Mouse (Mus musculus): ENCODE results near the gene Spint5. TPM values are rescaled to one million over a fixed set of nuclear protein-coding genes. Genes with fewer than 3 reads are reported as not detected.

The Spint5 gene
- polyA plus RNA-seq (2015; fragmentation: Nextera tagmentation; extraction: Ambion mirVana): not detected in 2 replicates

DNA sequence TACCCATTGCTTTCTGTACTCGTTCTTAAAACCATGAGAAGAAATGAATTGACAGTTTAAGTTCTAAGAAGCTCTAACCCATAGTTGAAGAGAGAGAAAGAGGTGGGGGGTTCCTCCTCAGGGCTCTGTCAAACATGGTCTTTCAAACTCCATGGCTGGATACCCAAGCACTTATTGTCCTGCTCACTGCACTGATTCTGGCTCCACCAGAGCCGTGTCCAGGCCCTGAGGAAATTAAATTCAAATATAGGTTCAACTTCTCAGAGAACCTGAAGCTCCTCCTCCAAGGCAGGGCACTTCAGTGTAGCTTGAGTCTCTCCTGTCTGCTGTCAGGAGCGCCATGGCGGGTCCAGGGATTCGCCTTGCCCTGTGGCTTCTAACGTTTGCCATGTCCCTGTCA lies at the start of gene Spint5:
TSS of gene Spint5 (plus strand) at position 301 of the 400 bp plus-strand sequence.

DNA sequence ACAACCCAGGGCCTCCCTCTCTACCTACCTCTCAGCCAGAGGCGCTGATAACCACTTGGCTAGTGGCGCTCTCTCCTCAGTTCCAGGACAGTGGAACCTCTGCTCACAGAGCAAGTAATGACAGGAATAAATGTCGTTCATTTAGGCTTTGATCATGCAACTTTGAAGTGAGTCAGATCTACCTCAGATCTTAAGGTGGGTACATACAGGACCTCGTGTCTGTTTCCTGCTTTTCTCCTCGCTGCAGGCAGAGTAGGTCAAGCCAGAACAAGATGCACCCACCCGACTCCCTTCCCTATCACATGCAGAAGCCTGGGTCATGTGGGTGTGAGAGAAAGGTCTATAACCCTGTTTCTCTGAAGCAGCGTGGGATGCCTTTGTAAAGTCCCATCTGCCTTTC lies 41.1 kb upstream of the Spint5 start, which contains the start of gene Wfdc11:
TSS of gene Wfdc11 (minus strand) at position 101 of the 400 bp plus-strand sequence.

DNA sequence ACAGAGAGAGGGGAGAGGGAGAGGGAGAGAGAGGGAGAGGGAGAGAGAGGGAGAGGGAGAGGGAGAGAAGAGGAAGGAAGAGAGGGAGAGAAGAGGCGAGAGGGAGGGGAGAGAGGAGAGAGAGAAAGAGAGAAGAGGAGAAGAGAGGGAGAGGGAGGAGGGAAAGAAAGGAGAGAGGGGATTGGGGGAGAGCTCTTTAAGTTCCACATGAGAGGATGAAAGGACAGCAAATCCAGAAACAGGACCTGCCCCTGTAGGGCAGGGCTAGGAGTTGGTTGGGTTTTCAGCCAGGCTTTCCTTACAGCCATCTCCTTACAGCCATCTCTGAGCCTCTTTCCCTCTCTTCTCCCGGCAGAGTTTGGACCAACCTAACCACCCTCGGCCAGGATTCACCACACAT lies 30.3 kb upstream of the Spint5 start, which contains the start of gene Wfdc13:
TSS of gene Wfdc13 (plus strand) at position 301 of the 400 bp plus-strand sequence.

DNA sequence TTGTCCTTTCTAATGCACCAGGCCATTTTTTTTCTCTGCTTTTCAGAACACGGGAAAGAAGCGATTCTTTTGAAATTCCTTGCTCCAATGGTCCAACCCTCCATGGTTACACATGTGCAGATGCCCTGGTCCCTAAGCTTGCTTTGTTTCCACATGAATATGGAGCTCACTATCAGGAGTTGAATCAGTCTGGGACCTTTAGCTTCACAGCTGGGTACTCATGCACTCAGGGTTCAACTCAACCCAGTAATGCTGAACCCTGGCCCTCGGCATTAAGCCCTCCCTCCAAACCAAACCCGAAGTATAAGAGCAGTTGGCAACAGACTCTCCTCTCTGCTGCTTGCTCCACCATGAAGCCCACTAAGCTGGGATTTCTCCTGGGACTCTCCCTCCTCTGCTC lies 16.9 kb upstream of the Spint5 start, which contains the start of gene Spint4:
TSS of gene Spint4 (plus strand) at position 301 of the 400 bp plus-strand sequence.

DNA sequence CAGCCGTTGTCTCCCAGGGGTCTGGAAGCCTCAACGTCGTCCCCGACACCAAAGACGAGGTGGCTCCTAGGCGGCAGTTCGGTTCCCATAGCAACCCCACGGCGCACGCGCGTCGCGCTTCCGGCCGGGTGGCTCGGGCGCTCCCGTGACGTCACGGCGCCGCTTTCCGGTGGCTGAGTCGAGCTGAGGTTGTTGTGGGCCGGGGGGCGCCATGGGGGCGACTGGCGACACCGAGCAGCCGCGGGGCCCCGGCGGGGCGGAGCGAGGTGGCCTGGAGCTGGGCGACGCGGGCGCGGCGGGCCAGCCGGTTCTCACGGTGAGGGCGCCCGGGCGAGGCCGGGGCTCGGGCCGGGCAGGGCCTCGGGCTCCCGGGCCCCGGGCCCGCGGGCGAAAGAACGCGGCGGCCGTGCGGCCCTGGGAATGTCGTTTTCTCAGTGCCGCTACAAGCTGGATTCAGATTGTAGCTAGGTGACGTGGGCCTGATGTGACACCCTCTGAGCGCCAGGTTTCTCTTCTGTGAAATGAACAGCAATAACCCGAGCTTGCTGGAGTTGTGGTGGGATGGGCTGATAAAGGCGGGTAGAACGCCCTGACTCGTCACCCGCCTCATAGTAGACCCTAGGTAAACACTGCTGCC lies 30.9 kb downstream of the Spint5 start, which contains the start of the genes Wfdc3 and Dnttip1:
TSS of gene Wfdc3 (minus strand) at position 89 of the 637 bp plus-strand sequence.
TSS of gene Dnttip1 (plus strand) at position 141 of the 637 bp plus-strand sequence.

Other genes with a start within 250 kb of the Spint5 start
- gene Trp53tg5, start 241.6 kb upstream of the Spint5 start, polyA plus RNA-seq (2015; fragmentation: Nextera tagmentation; extraction: Ambion mirVana): not detected in 2 replicates
- 135 and 147 TPM in 2 replicates for gene Dbndd2, start 229.2 kb upstream of the Spint5 start, polyA plus RNA-seq (2015; fragmentation: Nextera tagmentation; extraction: Ambion mirVana)
- gene Pigt, start 217.8 kb upstream of the Spint5 start, polyA plus RNA-seq (2015; fragmentation: Nextera tagmentation; extraction: Ambion mirVana): 53.3 and 56.6 TPM in 2 replicates
- 273 and 294 TPM in 2 replicates for gene Wfdc2, start 152.9 kb upstream of the Spint5 start, polyA plus RNA-seq (2015; fragmentation: Nextera tagmentation; extraction: Ambion mirVana)
- gene Spint3, start 141.8 kb upstream of the Spint5 start, polyA plus RNA-seq (2015; fragmentation: Nextera tagmentation; extraction: Ambion mirVana): 1.4 and 1.5 TPM in 2 replicates
- 1.3 and 1.4 TPM in 2 replicates for gene Wfdc6a, start 129.9 kb upstream of the Spint5 start, polyA plus RNA-seq (2015; fragmentation: Nextera tagmentation; extraction: Ambion mirVana)
- gene Eppin, start 121.7 kb upstream of the Spint5 start, polyA plus RNA-seq (2015; fragmentation: Nextera tagmentation; extraction: Ambion mirVana): not detected in 2 replicates
- not detected in 2 replicates for gene Wfdc6b, start 101.8 kb upstream of the Spint5 start, polyA plus RNA-seq (2015; fragmentation: Nextera tagmentation; extraction: Ambion mirVana)
- not detected in 2 replicates for gene Wfdc8, start 101.7 kb upstream of the Spint5 start, polyA plus RNA-seq (2015; fragmentation: Nextera tagmentation; extraction: Ambion mirVana)
- gene Wfdc16, start 76.5 kb upstream of the Spint5 start, polyA plus RNA-seq (2015; fragmentation: Nextera tagmentation; extraction: Ambion mirVana): not detected in 2 replicates
- gene Wfdc10, start 59.3 kb upstream of the Spint5 start, polyA plus RNA-seq (2015; fragmentation: Nextera tagmentation; extraction: Ambion mirVana): 3.2 and 5.3 TPM in 2 replicates
- gene Wfdc9, start 58.7 kb upstream of the Spint5 start, polyA plus RNA-seq (2015; fragmentation: Nextera tagmentation; extraction: Ambion mirVana): not detected in 2 replicates
- not detected in 2 replicates for gene Wfdc11, start 41.2 kb upstream of the Spint5 start, polyA plus RNA-seq (2015; fragmentation: Nextera tagmentation; extraction: Ambion mirVana)
- 2.9 and 4.6 TPM in 2 replicates for gene Wfdc13, start 30.2 kb upstream of the Spint5 start, polyA plus RNA-seq (2015; fragmentation: Nextera tagmentation; extraction: Ambion mirVana)
- not detected in 2 replicates for gene Spint4, start 16.8 kb upstream of the Spint5 start, polyA plus RNA-seq (2015; fragmentation: Nextera tagmentation; extraction: Ambion mirVana)
- gene Wfdc3, start 30.6 kb downstream of the Spint5 start, polyA plus RNA-seq (2015; fragmentation: Nextera tagmentation; extraction: Ambion mirVana): 1.6 and 1.7 TPM in 2 replicates
- gene Dnttip1, start 30.7 kb downstream of the Spint5 start, polyA plus RNA-seq (2015; fragmentation: Nextera tagmentation; extraction: Ambion mirVana): 38.2 and 48.9 TPM in 2 replicates
- gene Ube2c, start 54.6 kb downstream of the Spint5 start, polyA plus RNA-seq (2015; fragmentation: Nextera tagmentation; extraction: Ambion mirVana): 75.7 and 102 TPM in 2 replicates
- 383 and 450 TPM in 2 replicates for gene Tnnc2, start 64.7 kb downstream of the Spint5 start, polyA plus RNA-seq (2015; fragmentation: Nextera tagmentation; extraction: Ambion mirVana)
- gene Snx21, start 70.5 kb downstream of the Spint5 start, polyA plus RNA-seq (2015; fragmentation: Nextera tagmentation; extraction: Ambion mirVana): 26.2 and 28.0 TPM in 2 replicates
- gene Acot8, start 89.6 kb downstream of the Spint5 start, polyA plus RNA-seq (2015; fragmentation: Nextera tagmentation; extraction: Ambion mirVana): 16.3 and 19.9 TPM in 2 replicates
- 5.0 and 5.7 TPM in 2 replicates for gene Zswim3, start 89.8 kb downstream of the Spint5 start, polyA plus RNA-seq (2015; fragmentation: Nextera tagmentation; extraction: Ambion mirVana)
- 11.9 and 12.0 TPM in 2 replicates for gene Zswim1, start 107.4 kb downstream of the Spint5 start, polyA plus RNA-seq (2015; fragmentation: Nextera tagmentation; extraction: Ambion mirVana)
- 0.36 TPM in 1 of 2 replicates, not detected in the other for gene Spata25, start 113.2 kb downstream of the Spint5 start, polyA plus RNA-seq (2015; fragmentation: Nextera tagmentation; extraction: Ambion mirVana)
- 109 and 133 TPM in 2 replicates for gene Ctsa, start 117.6 kb downstream of the Spint5 start, polyA plus RNA-seq (2015; fragmentation: Nextera tagmentation; extraction: Ambion mirVana)
- gene Neurl2, start 118.2 kb downstream of the Spint5 start, polyA plus RNA-seq (2015; fragmentation: Nextera tagmentation; extraction: Ambion mirVana): 14.3 and 16.1 TPM in 2 replicates
- gene Pltp, start 142.4 kb downstream of the Spint5 start, polyA plus RNA-seq (2015; fragmentation: Nextera tagmentation; extraction: Ambion mirVana): 69.8 and 90.6 TPM in 2 replicates
- 53.5 and 56.6 TPM in 2 replicates for gene Pcif1, start 164.0 kb downstream of the Spint5 start, polyA plus RNA-seq (2015; fragmentation: Nextera tagmentation; extraction: Ambion mirVana)
- 4.9 and 5.5 TPM in 2 replicates for gene Zfp335, start 196.5 kb downstream of the Spint5 start, polyA plus RNA-seq (2015; fragmentation: Nextera tagmentation; extraction: Ambion mirVana)
- gene Mmp9, start 225.5 kb downstream of the Spint5 start, polyA plus RNA-seq (2015; fragmentation: Nextera tagmentation; extraction: Ambion mirVana): 5.5 and 10.3 TPM in 2 replicates
- gene Slc12a5, start 245.5 kb downstream of the Spint5 start, polyA plus RNA-seq (2015; fragmentation: Nextera tagmentation; extraction: Ambion mirVana): 0.17 and 0.24 TPM in 2 replicates

All from urinary bladder, postnatal 0 days (tissue).